Mouse (Mus musculus): ENCODE data around the gene Mast4.

DNA sequence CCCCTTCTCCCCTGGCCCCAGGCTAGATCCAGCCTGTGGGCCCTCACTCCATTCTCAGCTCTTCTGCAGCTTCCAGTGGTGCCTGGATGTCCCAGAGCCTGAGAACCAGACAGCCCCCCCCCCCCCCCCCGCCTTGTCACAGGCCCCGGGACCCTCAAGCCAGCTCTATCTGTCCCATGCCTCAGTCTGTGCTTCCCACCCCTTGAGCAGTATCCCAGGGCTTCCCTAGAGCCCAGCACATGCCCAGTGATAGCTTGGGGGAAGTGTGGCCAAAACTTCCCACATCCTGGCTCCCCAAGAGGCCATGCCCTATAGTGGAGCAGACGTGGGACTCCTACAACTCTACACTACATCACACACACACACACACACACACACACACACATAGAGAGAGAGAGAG is 119.8 kb downstream of the Mast4 start:
- TF ChIP-seq POLR2A (IDR thresholded peaks at IDR 0.05; ENCODE audit: low read depth, low read length), result no peak
- no peak for TF ChIP-seq CTCF (IDR thresholded peaks at IDR 0.05; ENCODE audit: extremely low read depth, insufficient read depth, insufficient read length, insufficient replicate concordance)

Data from spleen, adult 2 months (tissue).